Mouse (Mus musculus): ENCODE data around the gene Majin. TPM values are rescaled to one million over a fixed set of nuclear protein-coding genes. Genes with fewer than 3 reads are reported as not detected.
A peak's percentile ranks its signal among the peaks of the same experiment; 100 is the strongest.

Majin gene
- polyA plus RNA-seq, 1 experiment from 2014 or later = 0.12 TPM

DNA sequence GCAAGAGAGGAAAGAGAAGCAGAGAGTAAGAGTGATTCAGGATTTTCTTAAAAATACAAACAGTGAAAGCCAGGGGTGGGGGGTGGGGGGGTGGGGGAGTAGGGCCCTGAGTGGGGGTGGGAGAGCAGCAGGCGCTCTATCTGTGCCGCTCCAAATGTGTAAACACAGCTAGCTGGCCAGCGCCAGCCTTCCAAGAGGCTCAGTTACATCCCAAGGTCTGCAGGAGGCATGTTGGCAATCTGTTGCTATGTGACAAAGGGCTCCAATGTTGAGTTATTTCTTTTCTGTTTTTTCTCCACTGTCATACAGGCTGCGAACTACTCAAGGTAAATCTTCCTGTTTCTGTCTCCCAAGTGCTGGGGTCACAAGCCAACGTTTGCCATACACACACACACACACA is 9.4 kb upstream of the Majin start:
- WGBS = 41% methylated on average over 5 of the region's 5 CpGs
- Histone ChIP-seq H3K27ac (peak overlapping the region; percentile 35; the same call in 1 of the 2 replicates), H3K9me3 (0 out of 2 replicates have a peak, but pooled peaks cover 8% of the 10 kb centered on the region), H3K36me3 (no peaks in the 10 kb centered on the region), H3K4me1 (replicated peaks) (peaks cover 5% of the 10 kb centered on the region; the same call in 1 of the 2 replicates), H3K4me3 (no peak overlapping the region), H3K27me3 (ENCODE audit: insufficient read depth, poor library complexity, severe bottlenecking) (no peaks in the 10 kb centered on the region)
- peak; percentile 5 for DNase-seq (ENCODE audit: low spot score)

DNA sequence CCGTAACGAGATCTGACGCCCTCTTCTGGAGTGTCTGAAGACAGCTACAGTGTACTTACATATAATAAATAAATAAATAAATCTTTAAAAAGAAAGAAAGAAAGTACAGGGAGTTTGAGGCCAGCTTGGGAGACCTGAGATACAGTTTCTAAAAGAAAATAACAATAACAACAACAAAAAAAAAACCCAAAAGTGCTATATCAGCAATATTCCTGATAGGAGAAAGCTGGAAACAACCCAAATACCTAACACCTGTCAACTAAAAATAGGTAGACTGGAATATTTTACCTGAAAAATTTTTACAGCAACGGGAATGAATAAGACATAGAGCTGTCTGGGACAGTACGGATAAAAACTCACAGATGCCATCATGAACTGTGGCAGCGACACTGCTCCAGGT is 5.4 kb upstream of the Majin start:
- DNase-seq (ENCODE audit: low spot score) = no peak
- no peaks in the 10 kb centered on the region for H3K27me3 ChIP-seq (ENCODE audit: insufficient read depth, poor library complexity, severe bottlenecking)
- H3K4me1 ChIP-seq (replicated peaks) = peaks cover 9% of the 10 kb centered on the region; the same call in 1 of the 2 replicates
- 91% methylated on average over 6 of the region's 6 CpGs for WGBS
- H3K27ac ChIP-seq = no peak overlapping the region
- H3K9me3 ChIP-seq = 0 out of 2 replicates have a peak, but pooled peaks cover 8% of the 10 kb centered on the region
- no peak overlapping the region for H3K4me3 ChIP-seq
- H3K36me3 ChIP-seq = no peaks in the 10 kb centered on the region

GRCm38 (mm10) chr19:6181629-6182028 is 2.6 kb upstream of the Majin start:
- H3K9me3 ChIP-seq = 0 out of 2 replicates have a peak, but pooled peaks cover 8% of the 10 kb centered on the region
- H3K4me3 ChIP-seq = no peak overlapping the region
- peak; percentile 34 for DNase-seq (ENCODE audit: low spot score)
- H3K36me3 ChIP-seq = no peaks in the 10 kb centered on the region
- H3K27ac ChIP-seq = no peak overlapping the region
- peaks cover 4% of the 10 kb centered on the region; the same call in 1 of the 2 replicates for H3K4me1 ChIP-seq (replicated peaks)
- WGBS = 30% methylated on average over 5 of the region's 5 CpGs
- H3K27me3 ChIP-seq (ENCODE audit: insufficient read depth, poor library complexity, severe bottlenecking) = no peaks in the 10 kb centered on the region

- 31% methylated on average over 3 of the region's 3 CpGs for WGBS
- no peak overlapping the region for H3K4me3 ChIP-seq
- H3K4me1 ChIP-seq (replicated peaks) = peaks cover 4% of the 10 kb centered on the region; the same call in 1 of the 2 replicates
- DNase-seq (ENCODE audit: low spot score) = no peak
- no peaks in the 10 kb centered on the region for H3K36me3 ChIP-seq
- no peak overlapping the region for H3K27ac ChIP-seq
- H3K9me3 ChIP-seq = 0 out of 2 replicates have a peak, but pooled peaks cover 8% of the 10 kb centered on the region
- H3K27me3 ChIP-seq (ENCODE audit: insufficient read depth, poor library complexity, severe bottlenecking) = no peaks in the 10 kb centered on the region
These were observed 1.7 kb upstream of the Majin start for GRCm38 (mm10) chr19:6182534-6182933.

DNA sequence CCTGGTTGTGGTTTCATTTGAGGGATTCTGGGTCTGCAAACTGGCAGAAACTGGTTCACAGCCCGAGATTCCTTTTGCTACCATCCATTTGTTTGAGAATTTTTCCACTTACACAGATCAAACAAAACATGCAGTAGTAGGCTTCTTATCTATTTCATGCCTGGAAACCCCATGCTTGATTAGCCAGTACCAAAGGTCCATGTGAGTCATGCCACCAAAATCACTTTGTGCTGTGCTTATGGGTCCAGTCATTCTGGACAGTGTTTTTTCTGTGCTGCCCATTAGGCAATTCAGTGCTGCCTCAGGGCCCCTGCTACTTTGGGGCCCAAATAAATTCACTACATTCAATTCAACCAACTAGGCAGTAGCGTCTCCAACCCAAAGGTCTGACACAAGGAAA is 20.1 kb downstream of the Majin start:
- H3K4me3 ChIP-seq = no peak overlapping the region
- H3K27me3 ChIP-seq (ENCODE audit: insufficient read depth, poor library complexity, severe bottlenecking) = no peaks in the 10 kb centered on the region
- 86% methylated on average over 2 of the region's 2 CpGs for WGBS
- no peaks in the 10 kb centered on the region for H3K36me3 ChIP-seq
- no peak overlapping the region for H3K27ac ChIP-seq
- H3K9me3 ChIP-seq = no peaks in the 10 kb centered on the region
- DNase-seq (ENCODE audit: low spot score) = no peak
- no peaks in the 10 kb centered on the region for H3K4me1 ChIP-seq (replicated peaks)

DNA sequence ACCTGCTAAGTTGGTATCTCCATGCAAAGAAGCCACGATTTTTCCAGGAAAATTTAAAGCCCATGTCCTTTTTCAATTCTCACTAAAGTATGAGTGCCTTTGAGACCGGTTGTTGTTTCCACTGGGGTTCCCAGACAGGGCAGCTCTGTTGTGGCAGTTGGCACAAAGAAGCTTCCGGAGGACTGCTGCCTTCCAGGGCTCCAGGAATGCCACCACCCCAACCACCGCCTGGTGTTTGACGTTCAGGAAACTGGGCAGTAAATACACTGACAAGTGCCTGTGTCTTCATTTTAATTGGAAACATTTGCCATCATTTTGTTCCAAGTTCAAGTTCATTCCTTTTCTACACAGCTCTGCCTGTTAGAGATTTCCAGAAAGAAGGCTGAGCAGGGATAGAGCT is 22.5 kb downstream of the Majin start:
- Histone ChIP-seq H3K36me3 (no peaks in the 10 kb centered on the region), H3K4me1 (replicated peaks) (no peaks in the 10 kb centered on the region), H3K4me3 (no peak overlapping the region), H3K27me3 (ENCODE audit: insufficient read depth, poor library complexity, severe bottlenecking) (no peaks in the 10 kb centered on the region), H3K9me3 (no peaks in the 10 kb centered on the region), H3K27ac (no peak overlapping the region)
- WGBS = 77% methylated on average over 5 of the region's 5 CpGs
- DNase-seq (ENCODE audit: low spot score) = no peak

DNA sequence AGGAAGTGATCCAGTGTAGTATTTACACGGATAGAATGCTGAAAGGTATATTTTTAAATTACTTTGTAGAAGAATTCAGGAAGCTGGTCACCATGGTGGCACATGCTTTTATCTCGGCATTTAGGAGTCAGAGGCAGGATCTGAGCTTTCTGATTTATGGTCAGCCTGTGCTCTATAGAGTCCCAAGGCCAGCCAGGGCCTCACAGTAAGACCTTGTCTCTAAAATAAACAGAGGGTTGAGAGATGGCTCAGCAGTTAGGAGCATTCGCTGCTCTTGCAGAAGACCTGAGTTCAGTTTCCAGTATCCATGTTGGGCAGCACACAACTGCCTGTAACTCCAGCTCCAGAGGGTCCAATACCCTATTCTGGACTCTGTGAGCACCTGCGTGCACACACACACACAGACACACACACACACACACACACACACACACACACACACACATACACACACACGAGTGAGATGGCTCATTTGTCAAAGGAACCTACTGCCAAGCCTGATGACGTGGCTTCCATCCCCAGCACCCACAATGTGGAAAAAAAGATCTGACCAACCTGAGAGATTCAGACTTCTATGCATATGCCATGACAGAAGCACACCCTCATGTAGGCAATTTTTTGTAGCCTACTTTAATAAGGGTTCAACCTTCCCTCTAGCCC is 32.0 kb downstream of the Majin start:
- Histone ChIP-seq H3K36me3 (no peaks in the 10 kb centered on the region), H3K9me3 (no peaks in the 10 kb centered on the region), H3K27ac (no peak overlapping the region), H3K4me3 (no peak overlapping the region), H3K4me1 (replicated peaks) (no peaks in the 10 kb centered on the region), H3K27me3 (ENCODE audit: insufficient read depth, poor library complexity, severe bottlenecking) (no peaks in the 10 kb centered on the region)
- WGBS = 86% methylated on average over 6 of the region's 6 CpGs
- DNase-seq (ENCODE audit: low spot score) = no peak

DNA sequence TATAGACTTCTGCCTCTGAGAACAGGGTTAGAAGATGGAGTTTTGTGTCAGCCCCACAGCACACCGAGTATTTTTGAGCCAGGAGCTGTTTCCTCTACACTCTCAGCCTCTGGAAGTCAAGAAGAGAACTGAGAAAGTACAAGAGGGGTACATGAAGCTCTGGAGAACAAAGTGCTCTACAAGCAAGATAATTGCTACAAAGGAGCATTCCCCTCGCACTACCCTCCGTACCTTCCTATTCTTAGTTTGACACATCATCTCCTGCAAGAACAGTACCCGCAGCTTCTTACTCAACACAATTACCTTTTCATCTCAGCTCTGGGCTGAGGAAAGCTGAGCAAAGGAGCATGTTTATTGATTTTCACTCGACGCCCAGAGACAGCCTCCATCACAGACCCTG is 34.4 kb downstream of the Majin start:
- H3K36me3 ChIP-seq = no peaks in the 10 kb centered on the region
- WGBS = 73% methylated on average over 6 of the region's 6 CpGs
- H3K4me3 ChIP-seq = no peak overlapping the region
- no peaks in the 10 kb centered on the region for H3K27me3 ChIP-seq (ENCODE audit: insufficient read depth, poor library complexity, severe bottlenecking)
- DNase-seq (ENCODE audit: low spot score) = no peak
- H3K9me3 ChIP-seq = no peaks in the 10 kb centered on the region
- no peaks in the 10 kb centered on the region for H3K4me1 ChIP-seq (replicated peaks)
- no peak overlapping the region for H3K27ac ChIP-seq

- Histone ChIP-seq H3K4me1 (replicated peaks) (peaks cover 12% of the 10 kb centered on the region), H3K36me3 (peaks cover 47% of the 10 kb centered on the region), H3K27ac (peak within 1 kb of the TSS; percentile 6; the same call in 1 of the 2 replicates), H3K9me3 (no peaks in the 10 kb centered on the region), H3K27me3 (ENCODE audit: insufficient read depth, poor library complexity, severe bottlenecking) (no peaks in the 10 kb centered on the region), H3K4me3 (no peak within 1 kb of the TSS)
- WGBS = 5% methylated on average over 2 of the region's 2 CpGs
- DNase-seq (ENCODE audit: low spot score) = peak; percentile 32
These were observed 41.9 kb downstream of the Majin start, which contains the start of gene Gpha2 for GRCm38 (mm10) chr19:6226135-6226534. Gpha2 (plus strand) TSS chr19:6226380.

DNA sequence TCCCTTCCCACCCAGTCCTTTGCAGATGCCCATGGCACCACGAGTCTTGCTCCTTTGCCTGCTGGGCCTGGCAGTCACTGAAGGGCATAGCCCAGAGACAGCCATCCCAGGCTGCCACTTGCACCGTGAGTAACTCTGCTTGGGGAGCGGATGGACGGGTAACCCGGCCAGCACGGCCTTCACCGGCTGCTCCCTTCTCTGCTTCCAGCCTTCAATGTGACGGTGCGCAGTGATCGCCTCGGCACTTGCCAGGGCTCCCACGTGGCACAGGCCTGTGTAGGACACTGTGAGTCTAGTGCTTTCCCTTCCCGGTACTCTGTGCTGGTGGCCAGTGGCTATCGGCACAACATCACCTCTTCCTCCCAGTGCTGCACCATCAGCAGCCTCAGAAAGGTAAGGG is 42.6 kb downstream of the Majin start:
- no peaks in the 10 kb centered on the region for H3K9me3 ChIP-seq
- no peak overlapping the region for H3K4me3 ChIP-seq
- H3K27me3 ChIP-seq (ENCODE audit: insufficient read depth, poor library complexity, severe bottlenecking) = no peaks in the 10 kb centered on the region
- 89% methylated on average over 14 of the region's 14 CpGs for WGBS
- H3K36me3 ChIP-seq = peaks cover 53% of the 10 kb centered on the region
- no peak overlapping the region; the same call in 1 of the 2 replicates for H3K27ac ChIP-seq
- H3K4me1 ChIP-seq (replicated peaks) = peaks cover 12% of the 10 kb centered on the region
- DNase-seq (ENCODE audit: low spot score) = no peak

DNA sequence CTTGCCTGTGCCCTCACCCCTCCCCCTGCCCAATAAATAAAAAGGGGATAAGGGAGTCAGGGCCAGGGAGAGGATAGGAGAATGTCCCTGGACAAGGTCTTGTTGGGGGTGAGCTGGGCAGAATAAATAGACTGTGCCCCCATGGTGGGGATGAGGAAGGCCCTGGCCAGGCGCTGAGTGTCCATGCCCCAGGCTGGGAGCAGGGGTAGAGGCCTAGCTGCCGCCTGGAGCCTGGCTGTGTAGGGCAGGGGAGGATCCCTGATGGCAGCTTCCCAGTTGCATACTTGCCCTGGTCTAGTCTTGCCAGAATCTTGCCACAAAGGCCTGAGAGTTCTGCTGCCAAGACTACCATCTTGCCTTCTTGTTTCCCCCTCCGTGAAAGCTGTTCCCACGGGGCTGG is 43.7 kb downstream of the Majin start:
- H3K4me3 ChIP-seq = no peak overlapping the region
- WGBS = 85% methylated on average over 4 of the region's 4 CpGs
- H3K9me3 ChIP-seq = no peaks in the 10 kb centered on the region
- peaks cover 12% of the 10 kb centered on the region for H3K4me1 ChIP-seq (replicated peaks)
- no peak for DNase-seq (ENCODE audit: low spot score)
- no peak overlapping the region for H3K27ac ChIP-seq
- H3K27me3 ChIP-seq (ENCODE audit: insufficient read depth, poor library complexity, severe bottlenecking) = no peaks in the 10 kb centered on the region
- peaks cover 62% of the 10 kb centered on the region for H3K36me3 ChIP-seq

DNA sequence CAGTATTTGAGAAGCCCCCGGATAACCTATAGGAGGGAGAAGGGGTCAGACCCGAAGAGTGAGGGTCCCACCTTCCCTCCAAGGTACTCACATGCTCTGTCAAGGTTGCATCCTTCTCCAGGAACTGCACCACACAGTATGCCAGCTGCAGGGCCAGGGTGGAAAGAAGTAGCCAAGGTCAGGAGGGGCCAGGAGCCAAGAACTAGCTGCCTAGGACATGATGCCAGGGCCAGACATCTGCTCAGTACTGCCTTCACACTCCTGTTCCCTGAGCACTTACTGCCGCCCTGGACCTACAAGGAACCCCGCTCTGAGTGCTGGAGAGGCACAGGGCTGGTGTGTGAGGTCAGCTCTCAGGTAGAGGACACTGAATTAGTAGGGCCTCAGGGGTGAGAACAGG is 46.2 kb downstream of the Majin start:
- DNase-seq (ENCODE audit: low spot score) = no peak
- H3K36me3 ChIP-seq = peaks cover 72% of the 10 kb centered on the region
- 91% methylated on average over 4 of the region's 4 CpGs for WGBS
- H3K4me1 ChIP-seq (replicated peaks) = peaks cover 30% of the 10 kb centered on the region
- no peaks in the 10 kb centered on the region for H3K9me3 ChIP-seq
- no peaks in the 10 kb centered on the region for H3K27me3 ChIP-seq (ENCODE audit: insufficient read depth, poor library complexity, severe bottlenecking)
- no peak overlapping the region for H3K27ac ChIP-seq
- H3K4me3 ChIP-seq = no peak overlapping the region

DNA sequence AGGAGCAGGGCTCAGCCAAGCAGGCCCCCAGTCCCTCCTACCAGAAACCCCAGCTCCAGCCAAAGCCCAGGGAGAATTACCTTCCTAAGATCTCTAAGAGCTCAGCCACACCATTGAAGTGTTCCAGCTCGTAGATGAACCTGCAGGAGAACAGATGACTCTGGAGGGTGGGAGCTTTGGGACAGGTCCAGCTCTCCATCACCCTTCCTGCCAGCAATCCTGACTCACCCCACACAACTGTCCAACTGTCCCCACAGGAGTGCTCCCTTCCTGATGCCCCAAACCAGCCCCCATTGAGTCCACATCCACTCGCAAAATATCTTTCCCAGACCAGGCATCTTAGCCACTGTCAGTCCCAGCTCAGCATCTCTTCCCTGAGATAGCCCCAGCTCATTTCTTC is 46.8 kb downstream of the Majin start:
- 88% methylated on average over 2 of the region's 2 CpGs for WGBS
- no peaks in the 10 kb centered on the region for H3K27me3 ChIP-seq (ENCODE audit: insufficient read depth, poor library complexity, severe bottlenecking)
- H3K36me3 ChIP-seq = peaks cover 72% of the 10 kb centered on the region

More for the DNA sequence above, 46.8 kb downstream of the Majin start:
- Histone ChIP-seq H3K27ac (no peak overlapping the region), H3K4me3 (no peak overlapping the region), H3K9me3 (no peaks in the 10 kb centered on the region), H3K4me1 (replicated peaks) (peaks cover 34% of the 10 kb centered on the region)
- no peak for DNase-seq (ENCODE audit: low spot score)
